Mouse (Mus musculus) forebrain, postnatal 0 days (tissue): Measurements from ENCODE around the gene Plxna4. TPM values are rescaled to one million over a fixed set of nuclear protein-coding genes. Genes with fewer than 3 reads are reported as not detected.
A peak's percentile ranks its signal among the peaks of the same experiment; 100 is the strongest.

ENCODE experiments used
- ATAC-seq: fragments of 200-750 bp; cut with Nextera tagmentation; 2 replicates; pipeline ENCODE4 v1.8.0; 2017; ENCODE audit warnings: mild to moderate bottlenecking, moderate library complexity
- DNase-seq: peaks from one replicate; pipeline ENCODE4 v3.0.0-alpha.2; 2015
- H3K27ac ChIP-seq: fragments of 300-500 bp; sonication (generic); 2 replicates; pipeline ENCODE4 v1.5.1; 2014; ENCODE audit warnings: low read depth, mild to moderate bottlenecking, antibody characterized with exemption, low read length, moderate library complexity, mixed read lengths
- H3K27me3 ChIP-seq: fragments of 300-500 bp; sonication (generic); 2 replicates; pipeline ENCODE4 v1.6.1; 2014; ENCODE audit warnings: mild to moderate bottlenecking, low read length, mixed read lengths; ENCODE audit not compliant: insufficient read depth
- H3K36me3 ChIP-seq: fragments of 300-500 bp; sonication (generic); 2 replicates; pipeline ENCODE4 v1.6.1; 2014; ENCODE audit warnings: mild to moderate bottlenecking, moderate library complexity; ENCODE audit not compliant: insufficient read depth
- H3K4me1 ChIP-seq: fragments of 300-500 bp; sonication (generic); 2 replicates; pipeline ENCODE4 v1.6.1; 2014; ENCODE audit warnings: antibody characterized with exemption; ENCODE audit not compliant: insufficient read depth
- H3K4me2 ChIP-seq: fragments of 300-500 bp; sonication (generic); 2 replicates; pipeline ENCODE4 v1.6.1; 2014; ENCODE audit warnings: low read depth, mild to moderate bottlenecking, moderate library complexity
- H3K4me3 ChIP-seq: fragments of 300-500 bp; sonication (generic); 2 replicates; pipeline ENCODE4 v1.5.1; 2014; ENCODE audit warnings: low read depth, low read length, mixed read lengths
- H3K9ac ChIP-seq: fragments of 300-500 bp; sonication (generic); 2 replicates; pipeline ENCODE4 v1.6.1; 2014; ENCODE audit warnings: mild to moderate bottlenecking
- H3K9me3 ChIP-seq: fragments of 300-500 bp; sonication (generic); 2 replicates; pipeline ENCODE4 v1.6.1; 2016; ENCODE audit warnings: low read length
- CTCF ChIP-seq: sonication (generic); IDR thresholded peaks from 2 replicates; pipeline ENCODE4 v1.5.1; 2016; ENCODE audit warnings: antibody characterized with exemption, control low read depth, low read depth
- WGBS: fragments of 180-500 bp; shearing (Covaris S2); extraction: QIAGEN DNeasy Blood & Tissue Kit; methylation state at CpG from one replicate; pipeline ENCODE4 v1.1.7; 2014; 5-methylcytosine and 5-hydroxymethylcytosine counted together
- polyA plus RNA-seq: library from polyadenylated mRNA; unstranded; fragments of >200 nt; fragmentation: Nextera tagmentation; extraction: Ambion mirVana; gene quantifications from 2 replicates; pipeline ENCODE4 v1.2.1, GENCODE M21; 2015
- total RNA-seq: library from RNA; depleted of rRNA; stranded (reverse); fragments of >200 nt; gene quantifications from 2 replicates; pipeline ENCODE4 v1.2.3, GENCODE M21; 2014

Plxna4 gene
- total and polyA plus RNA-seq, 2 experiments from 2014 or later: 12.0 to 51.5 TPM

DNA sequence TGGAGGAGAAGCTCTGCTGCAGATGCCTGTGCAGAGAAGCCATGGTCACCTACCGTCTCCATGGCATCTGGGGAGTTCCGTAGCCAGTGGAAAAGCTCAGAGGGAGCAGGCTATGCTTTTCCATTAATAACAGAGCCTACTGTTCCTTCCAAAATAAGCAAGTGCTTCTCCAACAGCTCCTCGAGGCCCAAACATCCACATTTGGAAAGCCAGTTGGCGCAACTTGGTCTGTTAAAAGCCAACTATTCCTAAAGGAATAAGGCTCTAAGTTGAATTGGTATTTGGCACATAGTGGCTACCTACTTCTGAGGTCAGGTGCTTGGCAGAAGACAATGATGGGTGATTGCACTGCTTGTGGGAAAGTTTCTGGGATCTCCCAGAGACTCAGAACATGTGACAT, 437.2 kb downstream of the Plxna4 start:
- no peak for TF ChIP-seq CTCF
- Histone ChIP-seq H3K4me3 (no peak overlapping the region), H3K4me1 (no peaks in the 10 kb centered on the region), H3K4me2 (no peak overlapping the region), H3K27me3 (no peaks in the 10 kb centered on the region), H3K9me3 (no peaks in the 10 kb centered on the region), H3K36me3 (peaks cover 61% of the 10 kb centered on the region), H3K9ac (no peak overlapping the region), H3K27ac (no peak overlapping the region)
- WGBS: 80% methylated on average over 4 of the region's 4 CpGs
- DNase-seq: no peak
- no peak for ATAC-seq

DNA sequence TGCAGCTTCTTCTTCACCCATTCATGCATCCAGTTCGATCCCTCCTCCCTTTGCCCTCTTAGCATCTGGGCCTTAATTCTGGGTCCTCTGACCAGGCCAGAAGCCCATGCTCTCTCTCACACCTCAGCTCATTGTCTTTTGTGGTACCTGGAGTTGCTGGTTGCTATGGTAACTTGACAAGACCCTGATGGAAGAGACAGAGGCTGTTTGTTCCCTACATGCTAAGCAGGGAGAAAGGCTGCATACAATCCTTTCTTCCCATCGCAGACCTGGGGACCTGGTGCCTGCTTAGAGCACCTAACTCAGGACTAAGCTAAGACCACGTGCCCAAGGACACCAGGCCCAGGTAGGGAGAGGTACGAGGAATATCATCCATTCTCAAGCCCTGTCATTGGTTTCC, 443.2 kb downstream of the Plxna4 start:
- H3K27me3 ChIP-seq: no peaks in the 10 kb centered on the region
- H3K4me1 ChIP-seq: no peaks in the 10 kb centered on the region
- no peak overlapping the region for H3K27ac ChIP-seq
- ATAC-seq (peak; percentile 26; the same call in 1 of the 2 replicates), DNase-seq (no peak)
- no peak overlapping the region for H3K9ac ChIP-seq
- no peak overlapping the region for H3K4me2 ChIP-seq
- H3K4me3 ChIP-seq: no peak overlapping the region
- H3K36me3 ChIP-seq: peaks cover 18% of the 10 kb centered on the region
- H3K9me3 ChIP-seq: no peaks in the 10 kb centered on the region
- no peak for TF ChIP-seq CTCF
- 63% methylated on average over 4 of the region's 4 CpGs for WGBS

DNA sequence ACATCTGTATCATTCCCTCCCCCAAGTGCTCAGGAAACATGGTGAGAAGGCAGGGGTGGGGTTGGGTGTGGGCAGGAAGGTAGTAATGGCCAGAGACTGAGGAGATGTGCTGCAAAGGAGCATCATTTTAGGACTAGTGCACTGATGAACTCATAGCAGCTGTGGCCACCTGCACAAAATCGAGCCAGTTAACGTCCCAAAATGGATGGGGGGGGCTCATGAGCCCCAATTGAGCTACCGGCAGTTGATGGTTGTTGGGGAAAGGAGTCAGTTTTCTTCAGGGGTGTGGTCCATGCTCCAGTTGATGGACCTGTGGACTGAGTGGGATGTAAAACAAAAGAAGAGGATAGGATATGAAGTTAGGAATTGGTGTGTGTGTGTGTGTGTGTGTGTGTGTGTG, 448.5 kb downstream of the Plxna4 start:
- TF ChIP-seq CTCF: no peak
- H3K27me3 ChIP-seq: no peaks in the 10 kb centered on the region
- ATAC-seq (no peak), DNase-seq (no peak)
- no peak overlapping the region for H3K4me3 ChIP-seq
- H3K9ac ChIP-seq: no peak overlapping the region
- no peak overlapping the region for H3K4me2 ChIP-seq
- WGBS: 84% methylated on average over 3 of the region's 3 CpGs
- no peak overlapping the region for H3K27ac ChIP-seq
- H3K4me1 ChIP-seq: no peaks in the 10 kb centered on the region
- no peaks in the 10 kb centered on the region for H3K36me3 ChIP-seq
- H3K9me3 ChIP-seq: no peaks in the 10 kb centered on the region

DNA sequence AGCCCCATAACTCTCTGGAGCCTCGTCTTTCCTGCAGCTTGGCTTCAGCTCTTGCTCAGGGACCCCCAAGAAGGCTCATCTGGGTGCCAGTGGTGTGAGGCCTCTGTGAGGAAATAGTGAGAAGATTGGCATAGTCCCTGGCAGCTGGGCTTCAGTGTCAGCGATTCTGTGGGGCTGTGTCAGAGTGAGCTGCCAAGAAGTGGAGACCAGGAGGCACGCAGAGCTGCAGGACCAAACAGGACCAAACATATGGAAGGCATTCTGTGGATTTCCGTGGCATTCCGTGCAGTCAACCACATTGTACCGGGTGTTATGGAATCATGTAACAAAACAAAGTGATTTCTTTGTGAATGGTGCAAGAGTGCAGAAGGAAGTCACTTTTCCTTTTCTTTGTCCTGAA, 461.1 kb downstream of the Plxna4 start:
- no peak for ATAC-seq

DNA sequence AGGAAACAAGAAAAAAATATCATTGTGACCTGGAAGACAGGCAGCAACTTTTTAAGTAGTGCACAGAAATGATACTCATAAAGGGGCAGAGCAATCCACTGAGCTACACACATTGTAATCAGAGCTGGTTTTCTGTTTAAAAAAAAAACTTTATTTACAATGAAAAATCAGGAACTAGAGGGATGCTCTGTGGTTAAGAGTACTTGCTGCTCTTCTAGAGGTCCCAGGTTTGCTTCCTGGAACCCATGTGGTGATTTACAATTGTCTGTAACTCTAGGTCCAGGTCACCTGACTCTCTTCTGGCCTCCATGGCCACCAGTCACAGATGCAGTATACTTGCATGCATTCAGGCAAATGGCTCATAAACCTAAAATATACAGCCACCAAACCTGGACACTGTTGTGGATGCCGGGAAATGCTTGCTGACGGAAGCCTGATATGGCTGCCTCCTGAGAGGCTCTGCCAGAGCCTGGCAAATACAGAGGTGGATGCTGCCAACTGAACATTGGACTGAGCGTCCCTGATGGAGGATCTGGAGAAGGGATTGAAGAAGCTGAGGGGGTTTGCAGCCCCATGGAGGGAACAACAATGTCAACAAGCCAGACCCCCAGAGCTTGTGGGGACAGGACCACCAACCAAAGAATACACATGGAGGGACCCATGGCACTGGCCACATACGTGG, 465.3 kb downstream of the Plxna4 start:
- H3K4me2 ChIP-seq: no peak overlapping the region
- no peak overlapping the region for H3K9ac ChIP-seq
- H3K4me1 ChIP-seq: no peaks in the 10 kb centered on the region
- no peaks in the 10 kb centered on the region for H3K27me3 ChIP-seq
- H3K9me3 ChIP-seq: no peaks in the 10 kb centered on the region
- H3K27ac ChIP-seq: no peak overlapping the region
- no peak overlapping the region for H3K4me3 ChIP-seq
- TF ChIP-seq CTCF: no peak
- DNase-seq: no peak
- no peak for ATAC-seq
- no peaks in the 10 kb centered on the region for H3K36me3 ChIP-seq
- WGBS: 78% methylated on average over 4 of the region's 4 CpGs

More for the DNA sequence above, 461.1 kb downstream of the Plxna4 start:
- Histone ChIP-seq H3K4me3 (no peak overlapping the region), H3K4me2 (no peak overlapping the region), H3K27ac (no peak overlapping the region), H3K4me1 (no peaks in the 10 kb centered on the region), H3K27me3 (no peaks in the 10 kb centered on the region), H3K9ac (no peak overlapping the region), H3K36me3 (no peaks in the 10 kb centered on the region), H3K9me3 (no peaks in the 10 kb centered on the region)
- DNase-seq: no peak
- TF ChIP-seq CTCF: no peak
- 65% methylated on average over 6 of the region's 6 CpGs for WGBS

DNA sequence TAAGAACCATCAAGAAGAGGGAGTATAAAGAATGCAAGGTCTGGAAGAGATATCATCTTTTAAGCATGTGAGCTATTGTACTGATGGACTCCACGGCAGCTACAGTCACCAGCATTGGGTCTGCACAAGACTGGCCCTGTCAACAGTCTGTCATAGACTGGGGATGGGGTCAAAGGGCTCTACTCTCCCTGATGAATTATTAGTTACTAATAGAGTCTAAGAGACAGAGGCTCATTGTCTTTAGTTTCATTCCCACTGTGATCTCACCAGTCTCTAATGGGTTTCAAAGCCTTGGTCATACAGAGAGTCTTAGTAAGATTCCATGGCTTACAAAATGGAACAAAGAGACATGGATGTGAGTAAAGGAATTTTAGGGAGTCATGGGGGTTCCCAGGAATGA, 467.1 kb downstream of the Plxna4 start:
- 36% methylated on average over 1 of the region's 1 CpGs for WGBS
- no peak for DNase-seq
- no peak for TF ChIP-seq CTCF
- no peaks in the 10 kb centered on the region for H3K9me3 ChIP-seq
- no peak for ATAC-seq
- H3K27ac ChIP-seq: no peak overlapping the region
- no peaks in the 10 kb centered on the region for H3K36me3 ChIP-seq
- no peaks in the 10 kb centered on the region for H3K27me3 ChIP-seq
- no peak overlapping the region for H3K4me2 ChIP-seq
- H3K9ac ChIP-seq: no peak overlapping the region
- H3K4me1 ChIP-seq: no peaks in the 10 kb centered on the region
- no peak overlapping the region for H3K4me3 ChIP-seq

DNA sequence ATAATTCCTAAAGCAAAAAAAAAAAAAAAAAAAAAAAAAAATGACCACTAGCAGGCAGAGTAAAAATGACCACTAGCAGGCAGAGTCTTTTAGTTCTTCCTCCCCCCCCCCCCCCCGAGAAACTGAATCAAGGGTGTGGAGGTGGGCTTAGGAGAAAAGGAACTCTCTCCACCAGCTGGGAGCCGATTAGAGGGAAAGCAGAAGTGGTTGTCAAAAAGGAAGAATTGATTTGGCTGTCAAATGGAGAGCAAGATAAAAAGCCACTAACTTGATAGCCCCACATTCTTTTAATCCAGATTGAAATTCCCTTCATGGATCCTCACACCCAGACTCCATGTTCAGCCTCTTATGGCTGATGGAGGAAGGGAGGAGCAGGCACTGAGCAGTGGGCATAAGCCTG, 478.8 kb downstream of the Plxna4 start:
- Histone ChIP-seq H3K36me3 (no peaks in the 10 kb centered on the region), H3K9ac (no peak overlapping the region)

More for the DNA sequence above, 478.8 kb downstream of the Plxna4 start:
- Histone ChIP-seq H3K9me3 (no peaks in the 10 kb centered on the region), H3K4me1 (no peaks in the 10 kb centered on the region), H3K27ac (no peak overlapping the region), H3K27me3 (no peaks in the 10 kb centered on the region), H3K4me2 (no peak overlapping the region), H3K4me3 (no peak overlapping the region)
- TF ChIP-seq CTCF: no peak
- 57% methylated on average over 2 of the region's 2 CpGs for WGBS
- ATAC-seq: no peak
- DNase-seq: no peak
